Mouse (Mus musculus): ENCODE measurements around the gene Epha2. TPM values are rescaled to one million over a fixed set of nuclear protein-coding genes. Genes with fewer than 3 reads are reported as not detected.
A peak's percentile ranks its signal among the peaks of the same experiment; 100 is the strongest.

Epha2 gene
- polyA plus RNA-seq, 1 experiment from 2014 or later = 1.9 TPM

GRCm38 (mm10) chr4:141316023-141316422 is 15.0 kb downstream of the Epha2 start:
- H3K9ac ChIP-seq (ENCODE audit: low read length) = no peak overlapping the region
- ATAC-seq (ENCODE audit: insufficient number of reproducible peaks, insufficient read depth, low FRiP score, low read depth) = no peak

GRCm38 (mm10) chr4:141316498-141317180 is 15.6 kb downstream of the Epha2 start:
- Histone ChIP-seq H3K27ac (replicated peaks in 1 of 2; ENCODE audit: control insufficient read depth in 1 of 2, insufficient read depth in 1 of 2, low read depth in 2 of 2, low read length in 2 of 2) (0 out of 4 replicates have a peak overlapping the region, but pooled peaks of 1 of the 2 experiments have one; percentile 11), H3K36me3 (ENCODE audit: control insufficient read depth, insufficient read depth, low read length) (peaks cover 42% of the 10 kb centered on the region), H3K9ac (ENCODE audit: low read length) (no peak overlapping the region), H3K4me1 (ENCODE audit: control insufficient read depth in 2 of 2, insufficient read depth in 2 of 2, low read length in 2 of 2) (peaks cover 28 to 36% of the 10 kb centered on the region in 2 experiments), H3K9me3 (ENCODE audit: control insufficient read depth, low read length) (no peaks in the 10 kb centered on the region), H3K4me2 (ENCODE audit: low read length) (no peak overlapping the region), H3K4me3 (ENCODE audit: control insufficient read depth in 1 of 2, insufficient read depth in 1 of 2, low read depth in 1 of 2, low read length in 2 of 2) (no peak overlapping the region), H3K27me3 (ENCODE audit: control insufficient read depth, insufficient read depth, low read length) (no peaks in the 10 kb centered on the region)
- ATAC-seq (ENCODE audit: insufficient number of reproducible peaks, insufficient read depth, low FRiP score, low read depth) = no peak
- WGBS = 83% methylated on average over 18 of the region's 18 CpGs

More at GRCm38 (mm10) chr4:141316023-141316422, 15.0 kb downstream of the Epha2 start:
- Histone ChIP-seq H3K4me2 (ENCODE audit: low read length) (no peak overlapping the region), H3K27ac (replicated peaks in 1 of 2; ENCODE audit: control insufficient read depth in 1 of 2, insufficient read depth in 1 of 2, low read depth in 2 of 2, low read length in 2 of 2) (peak overlapping the region; percentile 11 to 34; a peak in 2 of 4 replicates), H3K4me1 (ENCODE audit: control insufficient read depth in 2 of 2, insufficient read depth in 2 of 2, low read length in 2 of 2) (peaks cover 34 to 42% of the 10 kb centered on the region in 2 experiments), H3K4me3 (ENCODE audit: control insufficient read depth in 1 of 2, insufficient read depth in 1 of 2, low read depth in 1 of 2, low read length in 2 of 2) (no peak overlapping the region), H3K9me3 (ENCODE audit: control insufficient read depth, low read length) (no peaks in the 10 kb centered on the region), H3K36me3 (ENCODE audit: control insufficient read depth, insufficient read depth, low read length) (peaks cover 36% of the 10 kb centered on the region), H3K27me3 (ENCODE audit: control insufficient read depth, insufficient read depth, low read length) (no peaks in the 10 kb centered on the region)
- 62% methylated on average over 7 of the region's 7 CpGs for WGBS

GRCm38 (mm10) chr4:141317914-141318313 is 16.9 kb downstream of the Epha2 start:
- H3K9ac ChIP-seq (ENCODE audit: low read length) = no peak overlapping the region

GRCm38 (mm10) chr4:141322526-141322925 is 21.5 kb downstream of the Epha2 start:
- H3K27me3 ChIP-seq (ENCODE audit: control insufficient read depth, insufficient read depth, low read length) = no peaks in the 10 kb centered on the region
- no peaks in the 10 kb centered on the region for H3K9me3 ChIP-seq (ENCODE audit: control insufficient read depth, low read length)
- H3K4me3 ChIP-seq (ENCODE audit: control insufficient read depth in 1 of 2, insufficient read depth in 1 of 2, low read depth in 1 of 2, low read length in 2 of 2) = no peak overlapping the region
- H3K4me2 ChIP-seq (ENCODE audit: low read length) = no peak overlapping the region
- no peak overlapping the region for H3K9ac ChIP-seq (ENCODE audit: low read length)
- H3K27ac ChIP-seq (replicated peaks in 1 of 2; ENCODE audit: control insufficient read depth in 1 of 2, insufficient read depth in 1 of 2, low read depth in 2 of 2, low read length in 2 of 2) = no peak overlapping the region
- H3K4me1 ChIP-seq (ENCODE audit: control insufficient read depth in 2 of 2, insufficient read depth in 2 of 2, low read length in 2 of 2) = peaks cover 23 to 25% of the 10 kb centered on the region in 2 experiments
- ATAC-seq (ENCODE audit: insufficient number of reproducible peaks, insufficient read depth, low FRiP score, low read depth) = no peak
- 79% methylated on average over 11 of the region's 11 CpGs for WGBS
- H3K36me3 ChIP-seq (ENCODE audit: control insufficient read depth, insufficient read depth, low read length) = peaks cover 71% of the 10 kb centered on the region

More at GRCm38 (mm10) chr4:141317914-141318313, 16.9 kb downstream of the Epha2 start:
- 76% methylated on average over 7 of the region's 7 CpGs for WGBS
- H3K4me2 ChIP-seq (ENCODE audit: low read length) = no peak overlapping the region
- peaks cover 54% of the 10 kb centered on the region for H3K36me3 ChIP-seq (ENCODE audit: control insufficient read depth, insufficient read depth, low read length)
- H3K4me3 ChIP-seq (ENCODE audit: control insufficient read depth in 1 of 2, insufficient read depth in 1 of 2, low read depth in 1 of 2, low read length in 2 of 2) = no peak overlapping the region
- no peak overlapping the region for H3K27ac ChIP-seq (replicated peaks in 1 of 2; ENCODE audit: control insufficient read depth in 1 of 2, insufficient read depth in 1 of 2, low read depth in 2 of 2, low read length in 2 of 2)
- peaks cover 16 to 23% of the 10 kb centered on the region in 2 experiments for H3K4me1 ChIP-seq (ENCODE audit: control insufficient read depth in 2 of 2, insufficient read depth in 2 of 2, low read length in 2 of 2)
- H3K27me3 ChIP-seq (ENCODE audit: control insufficient read depth, insufficient read depth, low read length) = no peaks in the 10 kb centered on the region
- no peaks in the 10 kb centered on the region for H3K9me3 ChIP-seq (ENCODE audit: control insufficient read depth, low read length)
- no peak for ATAC-seq (ENCODE audit: insufficient number of reproducible peaks, insufficient read depth, low FRiP score, low read depth)

- H3K4me3 ChIP-seq (ENCODE audit: control insufficient read depth in 1 of 2, insufficient read depth in 1 of 2, low read depth in 1 of 2, low read length in 2 of 2) = no peak overlapping the region
- WGBS = 57% methylated on average over 6 of the region's 6 CpGs
- peak overlapping the region in 1 of 2 experiments; percentile 76; a peak in 2 of 4 replicates for H3K27ac ChIP-seq (replicated peaks in 1 of 2; ENCODE audit: control insufficient read depth in 1 of 2, insufficient read depth in 1 of 2, low read depth in 2 of 2, low read length in 2 of 2)
- no peak for ATAC-seq (ENCODE audit: insufficient number of reproducible peaks, insufficient read depth, low FRiP score, low read depth)
- H3K27me3 ChIP-seq (ENCODE audit: control insufficient read depth, insufficient read depth, low read length) = no peaks in the 10 kb centered on the region
- no peaks in the 10 kb centered on the region for H3K9me3 ChIP-seq (ENCODE audit: control insufficient read depth, low read length)
- peaks cover 59% of the 10 kb centered on the region for H3K36me3 ChIP-seq (ENCODE audit: control insufficient read depth, insufficient read depth, low read length)
- H3K9ac ChIP-seq (ENCODE audit: low read length) = peak overlapping the region; percentile 21; the same call in 1 of the 2 replicates
- H3K4me1 ChIP-seq (ENCODE audit: control insufficient read depth in 2 of 2, insufficient read depth in 2 of 2, low read length in 2 of 2) = peaks cover 23 to 25% of the 10 kb centered on the region in 2 experiments
- H3K4me2 ChIP-seq (ENCODE audit: low read length) = no peak overlapping the region
Measured at GRCm38 (mm10) chr4:141324771-141325191, 23.7 kb downstream of the Epha2 start.

- H3K4me3 ChIP-seq (ENCODE audit: control insufficient read depth in 1 of 2, insufficient read depth in 1 of 2, low read depth in 1 of 2, low read length in 2 of 2) = no peak overlapping the region
- no peak overlapping the region for H3K4me2 ChIP-seq (ENCODE audit: low read length)
- no peaks in the 10 kb centered on the region for H3K9me3 ChIP-seq (ENCODE audit: control insufficient read depth, low read length)
- no peaks in the 10 kb centered on the region for H3K27me3 ChIP-seq (ENCODE audit: control insufficient read depth, insufficient read depth, low read length)
- H3K36me3 ChIP-seq (ENCODE audit: control insufficient read depth, insufficient read depth, low read length) = peaks cover 54% of the 10 kb centered on the region
- peak overlapping the region; percentile 28; the same call in 1 of the 2 replicates for H3K9ac ChIP-seq (ENCODE audit: low read length)
- peak overlapping the region; percentile 63 to 76 for H3K27ac ChIP-seq (replicated peaks in 1 of 2; ENCODE audit: control insufficient read depth in 1 of 2, insufficient read depth in 1 of 2, low read depth in 2 of 2, low read length in 2 of 2)
- peaks cover 23 to 25% of the 10 kb centered on the region in 2 experiments for H3K4me1 ChIP-seq (ENCODE audit: control insufficient read depth in 2 of 2, insufficient read depth in 2 of 2, low read length in 2 of 2)
- peak; percentile 29; the same call in 1 of the 2 replicates for ATAC-seq (ENCODE audit: insufficient number of reproducible peaks, insufficient read depth, low FRiP score, low read depth)
- WGBS = 18% methylated on average over 15 of the region's 15 CpGs
Measured at GRCm38 (mm10) chr4:141325636-141326035, 24.6 kb downstream of the Epha2 start.

GRCm38 (mm10) chr4:141327075-141327474 is 26.0 kb downstream of the Epha2 start:
- H3K4me3 ChIP-seq (ENCODE audit: control insufficient read depth in 1 of 2, insufficient read depth in 1 of 2, low read depth in 1 of 2, low read length in 2 of 2) = no peak overlapping the region
- 58% methylated on average over 4 of the region's 4 CpGs for WGBS
- H3K4me2 ChIP-seq (ENCODE audit: low read length) = no peak overlapping the region
- H3K4me1 ChIP-seq (ENCODE audit: control insufficient read depth in 2 of 2, insufficient read depth in 2 of 2, low read length in 2 of 2) = peaks cover 23 to 25% of the 10 kb centered on the region in 2 experiments
- no peak overlapping the region for H3K9ac ChIP-seq (ENCODE audit: low read length)
- H3K9me3 ChIP-seq (ENCODE audit: control insufficient read depth, low read length) = no peaks in the 10 kb centered on the region
- no peak overlapping the region for H3K27ac ChIP-seq (replicated peaks in 1 of 2; ENCODE audit: control insufficient read depth in 1 of 2, insufficient read depth in 1 of 2, low read depth in 2 of 2, low read length in 2 of 2)
- H3K36me3 ChIP-seq (ENCODE audit: control insufficient read depth, insufficient read depth, low read length) = peaks cover 41% of the 10 kb centered on the region
- H3K27me3 ChIP-seq (ENCODE audit: control insufficient read depth, insufficient read depth, low read length) = no peaks in the 10 kb centered on the region
- no peak for ATAC-seq (ENCODE audit: insufficient number of reproducible peaks, insufficient read depth, low FRiP score, low read depth)
